Comparison of ENCODE assay signal across 11 mouse cellular contexts in genomic region chr4:53952288-53952687, GRCm38 (mm10).
DNase-seq lines count a peak whose midpoint lies in the region; ATAC-seq and TF ChIP-seq lines count a peak whose summit lies in the region.
"Had no signal": no experiment of that assay in that cellular context is flagged by ENCODE, and none has a peak within 500 bp of the region (broad histone marks: within the 10 kb centered on the region; RNA-seq: fewer than 3 reads in every experiment).

No protein-coding gene starts in this region.

- no peak for TF ChIP-seq CTCF in heart, postnatal 0 days (IDR thresholded peaks at IDR 0.05; ENCODE audit: low read depth)

- no peak overlapping the region for H3K9ac ChIP-seq in heart, postnatal 0 days (replicated peaks; ENCODE audit: low read depth, low read length)
- H3K9ac ChIP-seq in kidney, embryonic 15.5 days = no peak overlapping the region
- no peak overlapping the region for H3K9ac ChIP-seq in midbrain, embryonic 12.5 days (replicated peaks)
- H3K9ac ChIP-seq: limb, embryonic 12.5 days had no signal

- no peak for TF ChIP-seq EP300 in heart, postnatal 0 days (IDR thresholded peaks at IDR 0.05; ENCODE audit: low read depth)

- no peaks in the 10 kb centered on the region for H3K36me3 ChIP-seq in heart, postnatal 0 days (replicated peaks; ENCODE audit: control insufficient read depth, insufficient read depth, low read length)
- no peaks in the 10 kb centered on the region for H3K36me3 ChIP-seq in kidney, embryonic 15.5 days
- H3K36me3 ChIP-seq in midbrain, embryonic 12.5 days = no peaks in the 10 kb centered on the region
- H3K36me3 ChIP-seq: G1E; limb, embryonic 12.5 days had no signal

- no peak overlapping the region for H3K4me3 ChIP-seq in heart, postnatal 0 days (ENCODE audit: low read depth, low read length)
- H3K4me3 ChIP-seq in kidney, embryonic 15.5 days (replicated peaks) = no peak overlapping the region
- no peak overlapping the region for H3K4me3 ChIP-seq in midbrain, embryonic 12.5 days
- H3K4me3 ChIP-seq: limb, embryonic 12.5 days had no signal

- H3K4me1 ChIP-seq in heart, postnatal 0 days (ENCODE audit: control insufficient read depth, insufficient read depth) = peaks cover 5% of the 10 kb centered on the region; the same call in 1 of the 2 replicates
- 0 out of 2 replicates have a peak, but pooled peaks cover 4% of the 10 kb centered on the region for H3K4me1 ChIP-seq in kidney, embryonic 15.5 days
- H3K4me1 ChIP-seq in midbrain, embryonic 12.5 days = peaks cover 22% of the 10 kb centered on the region

- H3K27me3 ChIP-seq in heart, postnatal 0 days (ENCODE audit: control insufficient read depth, insufficient read depth, low read length) = no peaks in the 10 kb centered on the region
- H3K27me3 ChIP-seq in kidney, embryonic 15.5 days = no peaks in the 10 kb centered on the region
- no peaks in the 10 kb centered on the region for H3K27me3 ChIP-seq in midbrain, embryonic 12.5 days
- H3K27me3 ChIP-seq: limb, embryonic 12.5 days had no signal

- WGBS in heart, postnatal 0 days = 12% methylated on average over 3 of the region's 3 CpGs
- 27% methylated on average over 3 of the region's 3 CpGs for WGBS in kidney, embryonic 15.5 days
- 3% methylated on average over 3 of the region's 3 CpGs for WGBS in midbrain, embryonic 12.5 days

- peak overlapping the region; percentile 16; the same call in 1 of the 2 replicates for H3K27ac ChIP-seq in heart, postnatal 0 days (ENCODE audit: low read depth)
- H3K27ac ChIP-seq in kidney, embryonic 15.5 days = peak overlapping the region; percentile 20; the same call in 1 of the 2 replicates
- peak overlapping the region; percentile 56; the same call in 1 of the 2 replicates for H3K27ac ChIP-seq in midbrain, embryonic 12.5 days (replicated peaks)
- H3K27ac ChIP-seq: limb, embryonic 12.5 days had no signal

- DNase-seq in heart, postnatal 0 days (ENCODE audit: low spot score) = no peak
- DNase-seq in heart, adult 11 months = no peak
- DNase-seq in embryo, embryonic 10 days (ENCODE audit: low spot score) = peak; percentile 73
- no peak for DNase-seq in urinary bladder, postnatal 25 days (ENCODE audit: low spot score)
- DNase-seq in ovary, postnatal 14 days (ENCODE audit: low spot score) = no peak
- DNase-seq: thymus, postnatal 36 days had no signal

- H3K4me2 ChIP-seq in heart, postnatal 0 days (ENCODE audit: low read depth, low read length) = no peak overlapping the region
- H3K4me2 ChIP-seq in kidney, embryonic 15.5 days = no peak overlapping the region
- no peak overlapping the region for H3K4me2 ChIP-seq in midbrain, embryonic 12.5 days (replicated peaks)
- H3K4me2 ChIP-seq: limb, embryonic 12.5 days had no signal

- no peaks in the 10 kb centered on the region for H3K9me3 ChIP-seq in heart, postnatal 0 days (replicated peaks; ENCODE audit: control insufficient read depth, low read length)
- H3K9me3 ChIP-seq in kidney, embryonic 15.5 days (replicated peaks) = no peaks in the 10 kb centered on the region
- H3K9me3 ChIP-seq in midbrain, embryonic 12.5 days = no peaks in the 10 kb centered on the region
- H3K9me3 ChIP-seq: G1E; limb, embryonic 12.5 days had no signal

- ATAC-seq in heart, postnatal 0 days (ENCODE audit: insufficient read depth, low read depth) = no peak
- ATAC-seq in kidney, embryonic 15.5 days (replicated peaks; ENCODE audit: low FRiP score) = peak; percentile 33; the same call in 1 of the 2 replicates
- no peak for ATAC-seq in midbrain, embryonic 12.5 days (ENCODE audit: low FRiP score, low read depth)
- ATAC-seq in granulocyte monocyte progenitor cell, adult 5-6 weeks (replicated peaks; ENCODE audit: poor library complexity, severe bottlenecking) = no peak
